Mouse (Mus musculus) embryonic facial prominence, embryonic 13.5 days (tissue): ENCODE measurements around the gene Kxd1. TPM values are rescaled to one million over a fixed set of nuclear protein-coding genes. Genes with fewer than 3 reads are reported as not detected.

Experiments used
- ATAC-seq: fragments of 200-750 bp; cut with Nextera tagmentation; 2 replicates; pipeline ENCODE4 v1.8.0; 2017; ENCODE audit warnings: low read depth; ENCODE audit not compliant: insufficient number of reproducible peaks, insufficient read depth, low FRiP score, low TSS enrichment
- H3K27ac ChIP-seq: fragments of 300-500 bp; sonication (generic); 2 replicates; pipeline ENCODE4 v1.5.1; 2015; ENCODE audit warnings: moderate library complexity, mild to moderate bottlenecking, inconsistent platforms
- H3K27me3 ChIP-seq: fragments of 300-500 bp; sonication (generic); 2 replicates; pipeline ENCODE4 v1.6.1; 2015; ENCODE audit warnings: mild to moderate bottlenecking, inconsistent platforms
- H3K36me3 ChIP-seq: fragments of 300-500 bp; sonication (generic); 2 replicates; pipeline ENCODE4 v1.6.1; 2015; ENCODE audit warnings: mild to moderate bottlenecking, inconsistent platforms
- H3K4me1 ChIP-seq: fragments of 300-500 bp; sonication (generic); 2 replicates; pipeline ENCODE4 v1.6.1; 2015; ENCODE audit warnings: inconsistent platforms
- H3K4me2 ChIP-seq: fragments of 300-500 bp; sonication (generic); 2 replicates; pipeline ENCODE4 v1.6.1; 2015; ENCODE audit warnings: moderate library complexity, mild to moderate bottlenecking, inconsistent platforms
- H3K4me3 ChIP-seq: fragments of 300-500 bp; sonication (generic); 2 replicates; pipeline ENCODE4 v1.5.1; 2015; ENCODE audit warnings: mild to moderate bottlenecking, inconsistent platforms
- H3K9ac ChIP-seq: fragments of 300-500 bp; sonication (generic); 2 replicates; pipeline ENCODE4 v1.6.1; 2015; ENCODE audit warnings: mild to moderate bottlenecking, inconsistent platforms
- H3K9me3 ChIP-seq: fragments of 300-500 bp; sonication (generic); 2 replicates; pipeline ENCODE4 v1.6.1; 2016; ENCODE audit warnings: inconsistent platforms
- WGBS: fragments of 180-500 bp; shearing (Covaris S2); methylation state at CpG from one replicate; pipeline ENCODE4 v1.1.7; 2015; ENCODE audit warnings: mixed read lengths; 5-methylcytosine and 5-hydroxymethylcytosine counted together
- polyA plus RNA-seq: library from polyadenylated mRNA; unstranded; fragments of >200 nt; fragmentation: Nextera tagmentation; extraction: Ambion mirVana; gene quantifications from 2 replicates; pipeline ENCODE4 v1.2.1, GENCODE M21; 2015

Gene Kxd1
- polyA plus RNA-seq, 1 experiment from 2014 or later, result 59.9 TPM

GRCm38 (mm10) chr8:70502540-70502939 is 25.2 kb downstream of the Kxd1 start:
- no peak overlapping the region for H3K4me3 ChIP-seq
- H3K4me1 ChIP-seq, result peaks cover 77% of the 10 kb centered on the region
- no peak for ATAC-seq
- H3K27me3 ChIP-seq, result peaks cover 34% of the 10 kb centered on the region
- H3K27ac ChIP-seq, result no peak overlapping the region; the same call in 1 of the 2 replicates
- H3K4me2 ChIP-seq, result peak overlapping the region; percentile 73; the same call in 1 of the 2 replicates
- H3K36me3 ChIP-seq, result peaks cover 25% of the 10 kb centered on the region
- H3K9ac ChIP-seq, result peak overlapping the region; percentile 49; the same call in 1 of the 2 replicates
- H3K9me3 ChIP-seq, result no peaks in the 10 kb centered on the region
- WGBS, result 34% methylated on average over 12 of the region's 12 CpGs

DNA sequence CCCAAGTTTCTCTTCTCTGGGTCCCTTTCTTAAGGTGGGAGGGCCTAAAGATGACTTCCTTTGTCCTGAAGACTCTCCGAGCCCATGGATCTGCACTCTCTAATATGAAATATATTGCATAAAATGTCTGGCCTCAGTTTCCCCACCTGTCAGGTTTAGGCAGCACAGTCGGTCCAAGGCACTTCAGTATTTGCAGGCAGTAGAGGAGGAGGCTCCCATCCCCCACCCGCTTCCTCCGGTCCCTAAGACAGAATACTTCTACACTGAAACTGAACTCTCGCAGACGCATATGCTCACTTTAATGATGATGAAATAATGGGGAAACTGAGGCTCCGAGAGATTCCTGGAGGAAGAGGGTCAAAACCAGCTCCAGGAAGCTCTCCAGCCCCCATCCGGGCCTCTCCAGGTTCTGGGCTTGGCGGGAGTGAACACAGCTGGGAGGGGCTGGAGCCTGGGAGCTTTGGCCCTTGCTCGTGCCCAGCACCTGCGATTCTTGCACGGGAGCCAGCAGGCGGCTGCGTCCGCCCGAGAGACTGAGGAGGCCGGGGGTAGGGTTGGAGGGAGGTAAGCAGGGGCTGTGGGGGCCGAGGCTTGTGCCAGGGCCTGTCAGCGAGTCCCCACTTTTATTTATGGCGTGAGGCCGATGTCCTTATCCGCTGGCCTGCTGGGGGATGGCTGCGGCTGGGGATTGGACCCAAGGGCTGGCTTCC is 25.8 kb downstream of the Kxd1 start:
- H3K36me3 ChIP-seq, result peaks cover 25% of the 10 kb centered on the region
- peaks cover 37% of the 10 kb centered on the region for H3K27me3 ChIP-seq
- H3K27ac ChIP-seq, result no peak overlapping the region
- 25% methylated on average over 23 of the region's 23 CpGs for WGBS
- H3K9ac ChIP-seq, result peak overlapping the region; percentile 49; the same call in 1 of the 2 replicates
- H3K4me2 ChIP-seq, result peak overlapping the region; percentile 73
- H3K9me3 ChIP-seq, result no peaks in the 10 kb centered on the region
- H3K4me1 ChIP-seq, result peaks cover 73% of the 10 kb centered on the region
- ATAC-seq, result no peak
- H3K4me3 ChIP-seq, result 0 out of 2 replicates have a peak overlapping the region, but pooled peaks have one; percentile 3

GRCm38 (mm10) chr8:70500386-70501301 is 27.1 kb downstream of the Kxd1 start:
- whole genome bisulfite sequencing, result 13% methylated on average over 39 of the region's 39 CpGs
- no peaks in the 10 kb centered on the region for H3K9me3 ChIP-seq
- H3K4me2 ChIP-seq, result peak overlapping the region; percentile 40
- no peak overlapping the region for H3K9ac ChIP-seq
- no peak for ATAC-seq
- peaks cover 50% of the 10 kb centered on the region for H3K27me3 ChIP-seq
- peaks cover 74% of the 10 kb centered on the region for H3K4me1 ChIP-seq
- H3K27ac ChIP-seq, result no peak overlapping the region
- H3K4me3 ChIP-seq, result 0 out of 2 replicates have a peak overlapping the region, but pooled peaks have one; percentile 2
- H3K36me3 ChIP-seq, result peaks cover 24% of the 10 kb centered on the region; the same call in 1 of the 2 replicates

GRCm38 (mm10) chr8:70495771-70496062 is 32.0 kb downstream of the Kxd1 start:
- Histone ChIP-seq H3K4me2 (peak overlapping the region; percentile 82), H3K4me3 (peak overlapping the region; percentile 66), H3K36me3 (peaks cover 15% of the 10 kb centered on the region; the same call in 1 of the 2 replicates), H3K27ac (peak overlapping the region; percentile 89), H3K27me3 (peaks cover 79% of the 10 kb centered on the region), H3K9ac (peak overlapping the region; percentile 87), H3K4me1 (peaks cover 71% of the 10 kb centered on the region), H3K9me3 (no peaks in the 10 kb centered on the region)
- WGBS, result 10% methylated on average over 12 of the region's 12 CpGs
- ATAC-seq, result no peak

DNA sequence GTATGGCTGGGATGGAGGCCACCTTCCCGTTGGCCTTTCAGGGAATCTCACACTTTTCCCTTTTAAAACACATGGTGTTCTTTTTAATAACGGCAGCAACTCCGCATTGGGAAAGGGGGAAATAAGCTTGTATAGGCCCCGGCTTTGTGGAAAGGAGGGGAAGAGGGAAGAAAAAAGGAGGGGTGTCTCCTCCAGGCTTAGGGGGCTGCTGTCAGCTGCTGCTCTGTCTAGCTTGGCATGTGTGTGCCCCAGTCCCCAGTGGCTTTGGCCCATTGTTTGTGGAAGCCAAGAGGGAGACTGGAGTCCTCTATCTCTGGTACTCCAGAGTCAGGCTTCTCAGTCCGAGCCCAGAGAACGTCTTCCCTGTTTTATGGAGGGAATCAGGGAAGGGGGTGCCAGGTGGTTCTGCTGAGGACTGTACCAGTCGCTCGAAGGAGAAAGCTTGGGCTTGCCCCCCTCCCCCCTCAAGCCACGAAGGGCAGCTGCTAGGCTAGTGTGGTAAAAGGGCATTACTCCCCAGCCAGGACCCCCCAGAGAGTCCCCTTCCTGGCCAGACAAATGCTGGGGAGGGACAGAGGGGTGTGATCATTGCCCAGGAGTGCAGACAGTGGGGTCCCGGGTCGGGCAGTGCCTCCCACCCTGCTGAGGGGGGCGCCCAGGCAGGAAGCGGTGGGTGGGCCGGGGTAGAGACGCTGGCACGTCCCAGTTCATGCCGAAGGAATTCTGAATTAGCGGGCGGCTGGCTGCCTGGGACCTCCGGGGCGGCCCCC is 32.6 kb downstream of the Kxd1 start:
- WGBS, result 3% methylated on average over 21 of the region's 21 CpGs
- ATAC-seq, result no peak
- Histone ChIP-seq H3K4me3 (peak overlapping the region; percentile 66), H3K9ac (peak overlapping the region; percentile 87), H3K27me3 (peaks cover 79% of the 10 kb centered on the region), H3K27ac (peak overlapping the region; percentile 89), H3K4me2 (peak overlapping the region; percentile 82), H3K9me3 (no peaks in the 10 kb centered on the region), H3K4me1 (peaks cover 71% of the 10 kb centered on the region), H3K36me3 (peaks cover 10% of the 10 kb centered on the region; the same call in 1 of the 2 replicates)

GRCm38 (mm10) chr8:70494416-70494945 is 33.3 kb downstream of the Kxd1 start:
- Histone ChIP-seq H3K36me3 (peaks cover 9% of the 10 kb centered on the region; the same call in 1 of the 2 replicates), H3K4me1 (peaks cover 71% of the 10 kb centered on the region), H3K9ac (peak overlapping the region; percentile 87), H3K27me3 (peaks cover 85% of the 10 kb centered on the region), H3K27ac (peak overlapping the region; percentile 89), H3K4me3 (peak overlapping the region; percentile 66), H3K4me2 (peak overlapping the region; percentile 82), H3K9me3 (no peaks in the 10 kb centered on the region)
- 2% methylated on average over 28 of the region's 28 CpGs for WGBS
- ATAC-seq, result no peak

DNA sequence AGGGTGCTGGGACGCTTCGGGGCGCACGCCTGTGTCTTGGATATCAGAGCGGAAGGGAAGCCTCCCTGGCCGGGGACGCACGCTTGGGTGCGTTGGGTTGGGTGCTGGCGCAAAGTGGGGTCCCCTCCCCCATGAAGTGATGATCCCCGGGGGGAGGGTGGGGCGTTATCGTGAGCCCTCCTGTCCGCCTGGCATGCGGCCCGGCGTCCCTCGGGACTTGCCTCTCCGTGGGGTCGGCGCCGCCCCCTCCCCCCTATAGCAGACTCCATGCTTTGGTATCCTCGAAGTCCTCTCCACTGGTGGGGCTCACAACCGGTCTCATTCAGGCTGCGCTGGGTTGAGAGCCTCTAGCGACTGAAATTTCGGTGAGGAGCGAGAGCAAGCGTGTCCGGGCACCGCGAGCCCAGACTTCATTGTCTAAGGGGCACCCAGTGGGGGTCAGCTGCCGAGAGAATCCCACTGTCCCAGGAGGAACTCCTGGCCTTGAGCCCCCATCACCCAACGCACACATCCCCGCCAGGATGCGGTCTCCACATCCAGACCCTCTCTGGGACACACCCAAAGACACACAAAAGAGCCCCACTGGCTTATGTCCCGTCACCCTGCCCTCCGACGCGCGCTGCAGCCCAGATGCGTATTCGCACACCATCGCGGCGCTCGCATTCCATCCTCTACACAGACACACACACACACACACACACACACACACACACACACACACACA is 33.9 kb downstream of the Kxd1 start:
- H3K9ac ChIP-seq, result peak overlapping the region; percentile 87
- peaks cover 6% of the 10 kb centered on the region; the same call in 1 of the 2 replicates for H3K36me3 ChIP-seq
- peak overlapping the region; percentile 89 for H3K27ac ChIP-seq
- H3K4me1 ChIP-seq, result peaks cover 71% of the 10 kb centered on the region
- peaks cover 92% of the 10 kb centered on the region for H3K27me3 ChIP-seq
- H3K9me3 ChIP-seq, result no peaks in the 10 kb centered on the region
- H3K4me3 ChIP-seq, result peak overlapping the region; percentile 66
- under 1% methylated on average over 46 of the region's 47 CpGs for WGBS
- peak overlapping the region; percentile 82 for H3K4me2 ChIP-seq
- no peak for ATAC-seq

DNA sequence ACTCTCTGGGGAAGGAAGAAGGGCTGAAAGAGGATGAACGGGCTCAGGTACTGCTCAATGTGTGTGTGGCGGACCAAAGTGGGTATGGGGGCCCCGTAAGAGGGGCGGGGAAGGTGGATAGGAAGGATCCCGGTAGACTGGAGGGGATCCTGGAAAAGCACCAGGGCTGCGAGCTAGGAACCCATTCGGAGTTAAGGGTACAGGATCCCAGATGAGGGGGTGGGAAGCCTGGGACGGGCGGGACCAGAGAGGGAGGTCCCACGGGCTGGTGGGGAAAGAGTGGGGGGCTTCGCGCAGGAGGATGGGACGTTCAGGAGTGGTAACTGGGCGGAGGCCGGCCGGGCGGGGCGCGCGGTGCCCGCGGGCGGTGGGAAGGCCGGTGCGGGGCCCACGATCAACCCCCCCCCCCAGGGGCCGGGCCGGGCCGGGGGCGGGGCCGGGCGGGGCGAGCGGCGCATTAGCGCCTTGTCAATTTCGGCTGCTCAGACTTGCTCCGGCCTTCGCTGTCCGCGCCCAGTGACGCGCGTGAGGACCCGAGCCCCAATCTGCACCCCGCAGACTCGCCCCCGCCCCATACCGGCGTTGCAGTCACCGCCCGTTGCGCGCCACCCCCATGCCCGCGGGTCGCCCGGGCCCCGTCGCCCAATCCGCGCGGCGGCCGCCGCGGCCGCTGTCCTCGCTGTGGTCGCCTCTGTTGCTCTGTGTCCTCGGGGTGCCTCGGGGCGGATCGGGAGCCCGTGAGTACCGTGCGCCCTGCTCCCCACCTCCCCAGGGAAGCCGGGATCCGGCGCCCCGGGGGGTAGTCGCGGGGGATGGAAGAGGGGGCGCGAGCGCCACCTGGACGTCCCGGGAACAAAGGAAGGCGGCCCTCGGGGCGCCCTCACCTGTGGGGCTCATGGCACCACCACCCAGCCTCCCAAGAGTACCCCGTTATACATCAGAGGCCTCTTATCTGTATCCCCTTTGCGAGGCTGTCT is 34.8 kb downstream of the Kxd1 start, which contains the start of gene Crlf1:
Gene Crlf1, plus strand, starts transcription at position 495 of the 977 bp plus-strand sequence.
- no peak; the same call in 1 of the 2 replicates for ATAC-seq
- Histone ChIP-seq H3K9ac (peak within 1 kb of the TSS; percentile 87), H3K36me3 (peaks cover 6% of the 10 kb centered on the region; the same call in 1 of the 2 replicates), H3K27me3 (peaks cover 93% of the 10 kb centered on the region), H3K4me2 (peak within 1 kb of the TSS; percentile 82), H3K4me3 (peak within 1 kb of the TSS; percentile 66), H3K4me1 (peaks cover 77% of the 10 kb centered on the region), H3K27ac (peak within 1 kb of the TSS; percentile 89), H3K9me3 (no peaks in the 10 kb centered on the region)
- WGBS, result under 1% methylated on average over 79 of the region's 93 CpGs

DNA sequence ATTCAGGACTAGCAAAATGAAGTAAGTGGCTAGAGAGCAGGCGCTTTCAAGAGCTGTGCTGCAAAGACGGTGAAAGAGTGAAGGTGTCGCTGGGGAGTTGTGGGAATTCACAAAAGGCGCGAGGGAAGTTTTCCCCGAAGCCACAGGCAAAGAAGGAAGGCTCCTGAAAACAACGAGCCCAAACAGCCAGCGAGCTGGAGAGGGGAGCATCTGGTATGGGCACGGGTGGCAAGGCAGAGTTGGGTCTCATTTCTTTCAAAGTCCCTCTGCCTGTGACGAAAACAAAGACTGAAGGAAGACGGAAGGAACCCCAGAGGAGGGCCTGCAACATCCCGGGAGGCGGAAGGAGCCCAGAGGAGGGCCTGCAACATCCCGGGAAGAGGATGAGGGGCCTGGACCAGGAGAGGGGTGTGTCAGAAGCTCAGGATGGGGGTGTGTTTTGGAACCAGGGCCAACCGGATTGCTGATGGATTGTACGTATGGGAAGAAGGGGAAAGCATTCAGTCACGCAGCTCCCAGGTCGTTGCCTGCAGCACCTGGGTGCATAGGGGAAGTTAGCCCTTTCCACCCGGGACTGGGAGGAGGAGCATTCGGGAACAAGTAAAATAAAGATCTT is 36.8 kb downstream of the Kxd1 start:
- H3K27ac ChIP-seq, result peak overlapping the region; percentile 89
- H3K36me3 ChIP-seq, result no peaks in the 10 kb centered on the region
- peak overlapping the region; percentile 58 for H3K9ac ChIP-seq
- no peak for ATAC-seq
- peak overlapping the region; percentile 66 for H3K4me3 ChIP-seq
- H3K9me3 ChIP-seq, result no peaks in the 10 kb centered on the region
- 3% methylated on average over 20 of the region's 20 CpGs for WGBS
- peaks cover 92% of the 10 kb centered on the region for H3K4me1 ChIP-seq
- peaks cover 96% of the 10 kb centered on the region for H3K27me3 ChIP-seq
- H3K4me2 ChIP-seq, result peak overlapping the region; percentile 82
